Mouse (Mus musculus) megakaryocyte, embryonic 14.5 days (primary cell): ENCODE results near the gene Klrb1a.

Source experiments
- FLI1 ChIP-seq: IDR thresholded peaks from 2 replicates; pipeline ENCODE4 v1.6.1; 2012; ENCODE audit warnings: low read length, inconsistent platforms, mixed read lengths
- GATA1 ChIP-seq: IDR thresholded peaks from 3 replicates; pipeline ENCODE4 v1.6.1; 2012; ENCODE audit warnings: mixed read lengths, low read length, inconsistent platforms, borderline replicate concordance

DNA sequence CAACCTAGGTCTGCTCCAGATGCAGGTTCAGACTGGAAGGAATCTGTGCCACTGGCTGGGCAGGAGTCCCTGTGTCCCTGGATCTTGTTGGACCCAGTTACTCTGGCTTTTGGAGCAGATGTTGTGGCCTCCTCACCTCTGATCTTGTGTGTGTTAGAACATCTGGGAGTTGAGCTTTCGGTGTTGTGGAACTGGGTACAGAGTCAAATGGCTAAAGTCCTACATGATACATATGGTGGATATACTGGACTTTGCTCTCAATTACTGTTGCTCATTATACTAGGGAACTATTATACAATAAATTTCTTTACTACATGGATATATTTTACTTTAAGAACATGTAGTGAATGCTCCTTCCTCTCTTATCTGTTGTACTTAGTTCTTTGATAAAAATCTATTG is 37.9 kb upstream of the Klrb1a start:
- TF ChIP-seq GATA1 (no peak), FLI1 (no peak)
